Mouse (Mus musculus) C2C12 (cell line): ENCODE results near the gene H2-DMb2. TPM values are rescaled to one million over a fixed set of nuclear protein-coding genes. Genes with fewer than 3 reads are reported as not detected.
A peak's percentile ranks its signal among the peaks of the same experiment; 100 is the strongest.

Source experiments
- H3K27me3 ChIP-seq: one replicate; pipeline ENCODE4 v1.6.1; 2011; ENCODE audit not compliant: control insufficient read depth, insufficient read depth, insufficient read length
- H3K36me3 ChIP-seq: one replicate; pipeline ENCODE4 v1.6.1; 2011; ENCODE audit not compliant: control insufficient read depth, insufficient read depth
- H3K4me3 ChIP-seq: one replicate; pipeline ENCODE4 v1.5.1; 2011; ENCODE audit warnings: mild to moderate bottlenecking, control low read depth; ENCODE audit not compliant: poor library complexity, insufficient read depth, severe bottlenecking
- H3K79me2 ChIP-seq: one replicate; pipeline ENCODE4 v1.6.1; 2011; ENCODE audit not compliant: control insufficient read depth, insufficient read depth
- H3K79me3 ChIP-seq: one replicate; pipeline ENCODE4 v1.6.1; 2011; ENCODE audit warnings: low read depth, control low read depth
- H3ac ChIP-seq: one replicate; pipeline ENCODE3; 2011; ENCODE audit warnings: low read depth; ENCODE audit not compliant: control insufficient read depth, insufficient read length
- CEBPB ChIP-seq: IDR thresholded peaks from one replicate; pipeline ENCODE4 v1.6.1; 2011; ENCODE audit warnings: low read depth, mild to moderate bottlenecking, control low read depth, moderate library complexity
- CTCF ChIP-seq: IDR thresholded peaks from one replicate; pipeline ENCODE4 v1.5.1; 2011; ENCODE audit not compliant: control insufficient read depth, insufficient read depth, insufficient read length
- FOSL1 ChIP-seq: IDR thresholded peaks from one replicate; pipeline ENCODE4 v1.8.0; 2011; ENCODE audit warnings: mild to moderate bottlenecking, low read length; ENCODE audit not compliant: poor library complexity, insufficient read depth, severe bottlenecking
- MAX ChIP-seq: IDR thresholded peaks from one replicate; pipeline ENCODE4 v1.6.1; 2011; ENCODE audit warnings: mild to moderate bottlenecking, control low read depth
- MYOD1 ChIP-seq: IDR thresholded peaks from one replicate; pipeline ENCODE4 v1.6.1; 2011; ENCODE audit warnings: low read depth; ENCODE audit not compliant: control insufficient read depth, insufficient read length
- MYOG ChIP-seq: IDR thresholded peaks from one replicate; pipeline ENCODE4 v1.6.1; 2011; ENCODE audit not compliant: control insufficient read depth, insufficient read length; ENCODE audit errors: extremely low read depth
- USF1 ChIP-seq: IDR thresholded peaks from one replicate; pipeline ENCODE4 v1.6.1; 2011; ENCODE audit warnings: low read depth, mild to moderate bottlenecking, control low read depth, moderate library complexity
- polyA plus RNA-seq: library from polyadenylated mRNA; unstranded; fragments of >200 nt; fragmentation: generic; extraction: Trizol; gene quantifications from one replicate; pipeline ENCODE4 v1.2.1, GENCODE M21; 2012; ENCODE audit warnings: missing spikeins

The H2-DMb2 gene
- polyA plus RNA-seq, 1 experiment: not detected

- Histone ChIP-seq H3K4me3 (no peak overlapping the region), H3K79me3 (no peaks in the 10 kb centered on the region), H3ac (no peak overlapping the region), H3K36me3 (no peaks in the 10 kb centered on the region), H3K79me2 (no peaks in the 10 kb centered on the region), H3K27me3 (peaks cover 9% of the 10 kb centered on the region)
- TF ChIP-seq USF1 (no peak), CTCF (no peak), MYOD1 (no peak), CEBPB (no peak), MAX (no peak), MYOG (no peak), FOSL1 (no peak)
Measured at GRCm38 (mm10) chr17:34101185-34101584, 41.9 kb upstream of the H2-DMb2 start.

- Histone ChIP-seq H3K36me3 (no peaks in the 10 kb centered on the region), H3K4me3 (no peak overlapping the region), H3ac (peak overlapping the region; percentile 14), H3K79me2 (no peaks in the 10 kb centered on the region), H3K27me3 (peaks cover 9% of the 10 kb centered on the region), H3K79me3 (no peaks in the 10 kb centered on the region)
- TF ChIP-seq CTCF (peak; percentile 33), MYOD1 (no peak)
Measured at GRCm38 (mm10) chr17:34101604-34102032, 41.5 kb upstream of the H2-DMb2 start.

GRCm38 (mm10) chr17:34102831-34103230 is 40.3 kb upstream of the H2-DMb2 start:
- Histone ChIP-seq H3ac (no peak overlapping the region), H3K79me2 (no peaks in the 10 kb centered on the region), H3K4me3 (no peak overlapping the region), H3K79me3 (no peaks in the 10 kb centered on the region), H3K27me3 (peaks cover 9% of the 10 kb centered on the region), H3K36me3 (no peaks in the 10 kb centered on the region)
- no peak for TF ChIP-seq FOSL1
- no peak for TF ChIP-seq MYOG
- no peak for TF ChIP-seq MYOD1
- no peak for TF ChIP-seq CEBPB

GRCm38 (mm10) chr17:34104804-34105203 is 38.3 kb upstream of the H2-DMb2 start:
- H3K79me2 ChIP-seq: no peaks in the 10 kb centered on the region
- no peak for TF ChIP-seq CEBPB
- no peak for TF ChIP-seq MAX
- TF ChIP-seq FOSL1: no peak
- TF ChIP-seq CTCF: no peak
- no peak for TF ChIP-seq MYOG
- TF ChIP-seq USF1: no peak
- no peak for TF ChIP-seq MYOD1
- H3ac ChIP-seq: no peak overlapping the region
- H3K4me3 ChIP-seq: no peak overlapping the region
- H3K36me3 ChIP-seq: peaks cover 7% of the 10 kb centered on the region
- H3K79me3 ChIP-seq: no peaks in the 10 kb centered on the region
- peaks cover 4% of the 10 kb centered on the region for H3K27me3 ChIP-seq

- peaks cover 24% of the 10 kb centered on the region for H3K36me3 ChIP-seq
Measured at GRCm38 (mm10) chr17:34106555-34106954, 36.6 kb upstream of the H2-DMb2 start.

GRCm38 (mm10) chr17:34107109-34107867 is 35.8 kb upstream of the H2-DMb2 start:
- H3K79me3 ChIP-seq: no peaks in the 10 kb centered on the region
- no peak overlapping the region for H3K4me3 ChIP-seq
- H3K27me3 ChIP-seq: no peaks in the 10 kb centered on the region
- H3K36me3 ChIP-seq: peaks cover 32% of the 10 kb centered on the region
- peaks cover 4% of the 10 kb centered on the region for H3K79me2 ChIP-seq
- no peak for TF ChIP-seq CTCF
- H3ac ChIP-seq: no peak overlapping the region

More at GRCm38 (mm10) chr17:34106555-34106954, 36.6 kb upstream of the H2-DMb2 start:
- Histone ChIP-seq H3K79me2 (no peaks in the 10 kb centered on the region), H3K27me3 (no peaks in the 10 kb centered on the region), H3ac (no peak overlapping the region), H3K4me3 (no peak overlapping the region), H3K79me3 (no peaks in the 10 kb centered on the region)
- no peak for TF ChIP-seq MYOG
- TF ChIP-seq USF1: no peak
- no peak for TF ChIP-seq MAX
- TF ChIP-seq CEBPB: no peak
- no peak for TF ChIP-seq CTCF
- no peak for TF ChIP-seq MYOD1
- TF ChIP-seq FOSL1: no peak
